Mouse (Mus musculus): ENCODE data around the gene Iqgap3.

DNA sequence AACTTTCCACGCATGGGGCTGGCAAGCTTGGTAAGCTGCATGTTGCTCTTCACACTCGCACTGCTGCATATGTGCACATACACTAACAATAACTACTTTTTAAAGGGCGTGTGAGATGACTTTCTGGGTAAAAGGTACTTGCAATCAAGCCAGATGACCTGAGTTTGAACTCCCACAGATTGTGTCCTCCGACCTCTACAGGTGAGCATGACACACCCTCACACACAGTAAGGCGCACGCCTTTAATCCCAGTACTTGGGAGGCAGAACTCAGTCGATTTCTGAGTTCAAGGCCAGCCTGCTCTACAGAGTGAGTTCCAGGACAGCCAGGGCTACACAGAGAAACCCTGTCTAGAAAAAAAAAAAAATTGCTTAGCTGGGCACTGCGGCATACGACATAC is 54.6 kb downstream of the Iqgap3 start:
- TF ChIP-seq CTCF (IDR thresholded peaks at IDR 0.05; ENCODE audit: borderline replicate concordance, insufficient read depth, low read depth, low read length) (no peak), POLR2A (IDR thresholded peaks at IDR 0.05; ENCODE audit: borderline replicate concordance, insufficient read depth, low read length) (no peak)

Measured in cerebellum, adult 2 months (tissue).